Mouse (Mus musculus) midbrain, embryonic 15.5 days (tissue): ENCODE data around the gene 2010106E10Rik. TPM values are rescaled to one million over a fixed set of nuclear protein-coding genes. Genes with fewer than 3 reads are reported as not detected.
A peak's percentile ranks its signal among the peaks of the same experiment; 100 is the strongest.

ENCODE experiments used
- ATAC-seq: fragments of 200-750 bp; cut with Nextera tagmentation; replicated peaks from 2 replicates; pipeline ENCODE4 v1.8.0; 2017; ENCODE audit warnings: moderate TSS enrichment
- H3K27ac ChIP-seq: fragments of 300-500 bp; sonication (generic); 2 replicates; pipeline ENCODE4 v1.5.1; 2015; ENCODE audit warnings: mild to moderate bottlenecking, inconsistent platforms
- H3K27me3 ChIP-seq: fragments of 300-500 bp; sonication (generic); replicated peaks from 2 replicates; pipeline ENCODE4 v1.6.1; 2015; ENCODE audit warnings: inconsistent platforms
- H3K36me3 ChIP-seq: fragments of 300-500 bp; sonication (generic); replicated peaks from 2 replicates; pipeline ENCODE4 v1.6.1; 2015; ENCODE audit warnings: inconsistent platforms
- H3K4me1 ChIP-seq: fragments of 300-500 bp; sonication (generic); 2 replicates; pipeline ENCODE4 v1.6.1; 2015; ENCODE audit warnings: inconsistent platforms
- H3K4me2 ChIP-seq: fragments of 300-500 bp; sonication (generic); 2 replicates; pipeline ENCODE4 v1.6.1; 2015; ENCODE audit warnings: inconsistent platforms, mild to moderate bottlenecking, moderate library complexity
- H3K4me3 ChIP-seq: fragments of 300-500 bp; sonication (generic); 2 replicates; pipeline ENCODE4 v1.5.1; 2015; ENCODE audit warnings: mild to moderate bottlenecking, inconsistent platforms
- H3K9ac ChIP-seq: fragments of 300-500 bp; sonication (generic); 2 replicates; pipeline ENCODE4 v1.6.1; 2015; ENCODE audit warnings: mild to moderate bottlenecking, inconsistent platforms
- H3K9me3 ChIP-seq: fragments of 300-500 bp; sonication (generic); 2 replicates; pipeline ENCODE4 v1.6.1; 2016; ENCODE audit warnings: inconsistent platforms
- WGBS: fragments of 180-500 bp; shearing (Covaris S2); methylation state at CpG from one replicate; pipeline ENCODE4 v1.1.7; 2015; ENCODE audit warnings: mixed read lengths; 5-methylcytosine and 5-hydroxymethylcytosine counted together
- polyA plus RNA-seq: library from polyadenylated mRNA; unstranded; fragments of >200 nt; fragmentation: Nextera tagmentation; extraction: Ambion mirVana; gene quantifications from 2 replicates; pipeline ENCODE4 v1.2.1, GENCODE M21; 2015

Gene 2010106E10Rik
- not detected in 2 replicates for polyA plus RNA-seq

DNA sequence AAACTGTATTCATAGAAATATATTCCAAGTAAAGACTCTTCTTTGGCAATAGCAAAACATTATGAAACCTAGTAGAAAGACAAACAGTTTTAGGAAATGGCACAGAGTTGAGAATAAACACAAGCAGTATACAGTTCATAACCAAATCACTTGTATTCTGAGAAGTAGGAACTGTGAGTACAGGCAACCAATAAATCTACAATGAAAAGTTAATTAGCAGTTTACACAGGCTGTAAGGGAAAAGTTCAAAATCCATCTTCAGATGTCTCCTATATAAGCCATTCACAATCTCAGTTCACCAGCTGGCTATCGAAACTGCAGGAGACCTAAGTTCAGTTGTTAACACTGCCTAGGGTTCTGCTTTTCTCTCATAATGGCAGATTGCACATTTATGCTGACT lies at the start of gene 2010106E10Rik:
2010106E10Rik (plus strand) TSS at position 301 of the 400 bp plus-strand sequence.
- ATAC-seq: no peak
- no peak within 1 kb of the TSS for H3K4me2 ChIP-seq
- H3K27me3 ChIP-seq: no peaks in the 10 kb centered on the region
- 87% methylated on average over 1 of the region's 1 CpGs for WGBS
- H3K4me3 ChIP-seq: no peak within 1 kb of the TSS
- no peak within 1 kb of the TSS for H3K9ac ChIP-seq
- no peak within 1 kb of the TSS for H3K27ac ChIP-seq
- no peaks in the 10 kb centered on the region for H3K9me3 ChIP-seq
- H3K4me1 ChIP-seq: no peaks in the 10 kb centered on the region
- H3K36me3 ChIP-seq: no peaks in the 10 kb centered on the region

GRCm38 (mm10) chrX:112505651-112506050 lies 10.6 kb downstream of the 2010106E10Rik start:
- Histone ChIP-seq H3K4me2 (no peak overlapping the region), H3K9me3 (no peaks in the 10 kb centered on the region)
- WGBS: 79% methylated on average over 2 of the region's 2 CpGs

DNA sequence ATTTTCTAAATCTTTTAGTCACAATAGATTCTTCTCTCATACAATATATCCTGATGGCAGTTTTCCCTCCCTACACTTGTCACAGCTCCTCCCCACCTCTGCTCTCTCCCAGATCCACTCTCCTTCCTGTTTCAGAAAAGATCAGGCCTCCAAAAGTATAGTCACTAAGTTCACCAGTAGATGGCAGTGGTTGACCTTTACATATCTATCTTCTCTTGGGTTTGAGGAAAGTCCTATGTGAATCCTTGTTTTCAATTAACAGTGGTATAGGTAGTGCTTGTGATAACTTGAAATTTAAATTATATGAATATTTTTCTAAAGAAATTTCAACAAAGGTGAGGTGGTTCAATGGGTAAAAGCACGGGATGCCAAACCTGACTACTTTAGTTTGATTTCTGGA lies 29.7 kb downstream of the 2010106E10Rik start:
- no peaks in the 10 kb centered on the region for H3K4me1 ChIP-seq
- no peak overlapping the region for H3K4me3 ChIP-seq
- no peak overlapping the region for H3K9ac ChIP-seq
- H3K36me3 ChIP-seq: no peaks in the 10 kb centered on the region
- H3K4me2 ChIP-seq: no peak overlapping the region
- 72% methylated on average over 1 of the region's 1 CpGs for WGBS
- peak; percentile 71 for ATAC-seq
- no peaks in the 10 kb centered on the region for H3K9me3 ChIP-seq
- H3K27me3 ChIP-seq: no peaks in the 10 kb centered on the region
- H3K27ac ChIP-seq: no peak overlapping the region

More at GRCm38 (mm10) chrX:112505651-112506050, 10.6 kb downstream of the 2010106E10Rik start:
- Histone ChIP-seq H3K4me3 (no peak overlapping the region), H3K36me3 (no peaks in the 10 kb centered on the region), H3K4me1 (no peaks in the 10 kb centered on the region), H3K27ac (no peak overlapping the region), H3K9ac (no peak overlapping the region), H3K27me3 (no peaks in the 10 kb centered on the region)
- ATAC-seq: no peak

- 56% methylated on average over 1 of the region's 1 CpGs for WGBS
- H3K9ac ChIP-seq: no peak overlapping the region
- no peaks in the 10 kb centered on the region for H3K4me1 ChIP-seq
- H3K36me3 ChIP-seq: no peaks in the 10 kb centered on the region
- ATAC-seq: no peak
- no peak overlapping the region for H3K4me2 ChIP-seq
- H3K27me3 ChIP-seq: no peaks in the 10 kb centered on the region
- no peak overlapping the region for H3K4me3 ChIP-seq
- H3K27ac ChIP-seq: no peak overlapping the region
- no peaks in the 10 kb centered on the region for H3K9me3 ChIP-seq
Observed at GRCm38 (mm10) chrX:112543115-112543514, 48.0 kb downstream of the 2010106E10Rik start.

GRCm38 (mm10) chrX:112567716-112568115 lies 72.6 kb downstream of the 2010106E10Rik start:
- no peaks in the 10 kb centered on the region for H3K4me1 ChIP-seq
- H3K27me3 ChIP-seq: no peaks in the 10 kb centered on the region
- 75% methylated on average over 2 of the region's 2 CpGs for WGBS
- no peak overlapping the region for H3K4me3 ChIP-seq
- no peak overlapping the region for H3K4me2 ChIP-seq
- no peak for ATAC-seq
- H3K36me3 ChIP-seq: no peaks in the 10 kb centered on the region
- H3K9me3 ChIP-seq: no peaks in the 10 kb centered on the region
- no peak overlapping the region for H3K9ac ChIP-seq
- no peak overlapping the region for H3K27ac ChIP-seq

GRCm38 (mm10) chrX:112600511-112601305 lies 105.6 kb downstream of the 2010106E10Rik start, which contains the start of gene Zfp711:
Zfp711 (plus strand) TSS chrX:112600526.
- Histone ChIP-seq H3K9ac (peak within 1 kb of the TSS; percentile 77), H3K27ac (peak within 1 kb of the TSS; percentile 89), H3K9me3 (no peaks in the 10 kb centered on the region), H3K4me3 (peak within 1 kb of the TSS; percentile 72), H3K27me3 (no peaks in the 10 kb centered on the region), H3K4me2 (peak within 1 kb of the TSS; percentile 48), H3K36me3 (no peaks in the 10 kb centered on the region), H3K4me1 (no peaks in the 10 kb centered on the region)
- 28% methylated on average over 74 of the region's 79 CpGs for WGBS
- ATAC-seq: peak; percentile 98

GRCm38 (mm10) chrX:112601306-112602120 lies 106.4 kb downstream of the 2010106E10Rik start:
- peak overlapping the region; percentile 77 for H3K9ac ChIP-seq
- H3K4me1 ChIP-seq: no peaks in the 10 kb centered on the region
- WGBS: 17% methylated on average over 64 of the region's 81 CpGs
- H3K4me2 ChIP-seq: peak overlapping the region; percentile 48
- H3K9me3 ChIP-seq: no peaks in the 10 kb centered on the region
- H3K36me3 ChIP-seq: no peaks in the 10 kb centered on the region
- ATAC-seq: peak; percentile 79
- no peaks in the 10 kb centered on the region for H3K27me3 ChIP-seq
- peak overlapping the region; percentile 72 for H3K4me3 ChIP-seq
- H3K27ac ChIP-seq: peak overlapping the region; percentile 89

Other genes starting within 250 kb of the 2010106E10Rik start
- 15.1 and 18.5 TPM in 2 replicates for gene Apool, start 183.9 kb upstream of the 2010106E10Rik start, polyA plus RNA-seq
- 0.06 TPM in 1 of 2 replicates, not detected in the other for gene Satl1, start 88.5 kb upstream of the 2010106E10Rik start, polyA plus RNA-seq
- 32.1 and 36.6 TPM in 2 replicates for gene Zfp711, start 105.3 kb downstream of the 2010106E10Rik start, polyA plus RNA-seq
- 0.09 and 0.14 TPM in 2 replicates for gene Pof1b, start 203.4 kb downstream of the 2010106E10Rik start, polyA plus RNA-seq